Mouse (Mus musculus): ENCODE results near the gene Asic3. TPM values are rescaled to one million over a fixed set of nuclear protein-coding genes. Genes with fewer than 3 reads are reported as not detected.

The Asic3 gene
- polyA plus RNA-seq, 1 experiment, result 0.14 TPM

- 3% methylated on average over 34 of the region's 34 CpGs for WGBS
- Histone ChIP-seq H3K4me1 (ENCODE audit: control insufficient read depth, insufficient read depth, insufficient read length) (peaks cover 20% of the 10 kb centered on the region), H3K27me3 (ENCODE audit: control insufficient read depth, insufficient read depth, low read length) (no peaks in the 10 kb centered on the region), H3K27ac (ENCODE audit: insufficient read depth, low read length) (peak within 1 kb of the TSS; percentile 28; the same call in 1 of the 2 replicates), H3K4me3 (ENCODE audit: extremely low read depth, insufficient read depth, insufficient read length) (peak within 1 kb of the TSS; percentile 67), H3K36me3 (ENCODE audit: control insufficient read depth, insufficient read depth, low read length) (peaks cover 7% of the 10 kb centered on the region)
- DNase-seq (ENCODE audit: low read depth in 1 of 2, low spot score in 2 of 2), result peak; percentile 63 to 87
- TF ChIP-seq CTCF (IDR thresholded peaks at IDR 0.05; ENCODE audit: extremely low read depth, insufficient read depth, insufficient read length, insufficient replicate concordance), result no peak
- TF ChIP-seq POLR2A (IDR thresholded peaks at IDR 0.05; ENCODE audit: low read depth, low read length), result peak; percentile 20; the same call in 1 of the 2 replicates
Measured at GRCm38 (mm10) chr5:24447624-24448298, 34.6 kb downstream of the Asic3 start, which contains the start of gene Tmub1. Tmub1 (minus strand) TSS chr5:24447854.

- Histone ChIP-seq H3K27me3 (ENCODE audit: control insufficient read depth, insufficient read depth, low read length) (no peaks in the 10 kb centered on the region), H3K4me1 (ENCODE audit: control insufficient read depth, insufficient read depth, insufficient read length) (peaks cover 14% of the 10 kb centered on the region), H3K36me3 (ENCODE audit: control insufficient read depth, insufficient read depth, low read length) (no peaks in the 10 kb centered on the region), H3K4me3 (ENCODE audit: extremely low read depth, insufficient read depth, insufficient read length) (peak overlapping the region; percentile 75), H3K27ac (ENCODE audit: insufficient read depth, low read length) (peak overlapping the region; percentile 74)
- DNase-seq (ENCODE audit: low read depth in 1 of 2, low spot score in 2 of 2), result peak; percentile 71 to 75
- WGBS, result 5% methylated on average over 66 of the region's 66 CpGs
- TF ChIP-seq POLR2A (IDR thresholded peaks at IDR 0.05; ENCODE audit: low read depth, low read length) (peak; percentile 44), CTCF (IDR thresholded peaks at IDR 0.05; ENCODE audit: extremely low read depth, insufficient read depth, insufficient read length, insufficient replicate concordance) (no peak)
Measured at GRCm38 (mm10) chr5:24451264-24452029, 38.3 kb downstream of the Asic3 start.

- TF ChIP-seq POLR2A (IDR thresholded peaks at IDR 0.05; ENCODE audit: low read depth, low read length) (no peak), CTCF (IDR thresholded peaks at IDR 0.05; ENCODE audit: extremely low read depth, insufficient read depth, insufficient read length, insufficient replicate concordance) (no peak)
- Histone ChIP-seq H3K27ac (ENCODE audit: insufficient read depth, low read length) (peak within 1 kb of the TSS; percentile 74), H3K4me3 (ENCODE audit: extremely low read depth, insufficient read depth, insufficient read length) (peak within 1 kb of the TSS; percentile 75), H3K36me3 (ENCODE audit: control insufficient read depth, insufficient read depth, low read length) (no peaks in the 10 kb centered on the region), H3K27me3 (ENCODE audit: control insufficient read depth, insufficient read depth, low read length) (no peaks in the 10 kb centered on the region), H3K4me1 (ENCODE audit: control insufficient read depth, insufficient read depth, insufficient read length) (peaks cover 10% of the 10 kb centered on the region)
- under 1% methylated on average over 70 of the region's 85 CpGs for WGBS
- DNase-seq (ENCODE audit: low read depth in 1 of 2, low spot score in 2 of 2), result no peak
Measured at GRCm38 (mm10) chr5:24452030-24452690, 39.0 kb downstream of the Asic3 start, which contains the start of gene Agap3. Agap3 (plus strand) TSS chr5:24452177.

GRCm38 (mm10) chr5:24452691-24453233 is 39.6 kb downstream of the Asic3 start:
- peaks cover 10% of the 10 kb centered on the region for H3K4me1 ChIP-seq (ENCODE audit: control insufficient read depth, insufficient read depth, insufficient read length)
- peak overlapping the region; percentile 75 for H3K4me3 ChIP-seq (ENCODE audit: extremely low read depth, insufficient read depth, insufficient read length)
- H3K27me3 ChIP-seq (ENCODE audit: control insufficient read depth, insufficient read depth, low read length), result no peaks in the 10 kb centered on the region
- no peaks in the 10 kb centered on the region for H3K36me3 ChIP-seq (ENCODE audit: control insufficient read depth, insufficient read depth, low read length)
- TF ChIP-seq CTCF (IDR thresholded peaks at IDR 0.05; ENCODE audit: extremely low read depth, insufficient read depth, insufficient read length, insufficient replicate concordance), result no peak
- TF ChIP-seq POLR2A (IDR thresholded peaks at IDR 0.05; ENCODE audit: low read depth, low read length), result no peak
- peak overlapping the region; percentile 40; the same call in 1 of the 2 replicates for H3K27ac ChIP-seq (ENCODE audit: insufficient read depth, low read length)
- 3% methylated on average over 29 of the region's 29 CpGs for WGBS
- no peak for DNase-seq (ENCODE audit: low read depth in 1 of 2, low spot score in 2 of 2)

GRCm38 (mm10) chr5:24453283-24453984 is 40.2 kb downstream of the Asic3 start:
- peak overlapping the region; percentile 75; the same call in 1 of the 2 replicates for H3K4me3 ChIP-seq (ENCODE audit: extremely low read depth, insufficient read depth, insufficient read length)
- no peak overlapping the region for H3K27ac ChIP-seq (ENCODE audit: insufficient read depth, low read length)
- H3K4me1 ChIP-seq (ENCODE audit: control insufficient read depth, insufficient read depth, insufficient read length), result peaks cover 8% of the 10 kb centered on the region
- WGBS, result 61% methylated on average over 5 of the region's 5 CpGs
- DNase-seq (ENCODE audit: low read depth in 1 of 2, low spot score in 2 of 2), result no peak
- H3K27me3 ChIP-seq (ENCODE audit: control insufficient read depth, insufficient read depth, low read length), result no peaks in the 10 kb centered on the region
- no peaks in the 10 kb centered on the region for H3K36me3 ChIP-seq (ENCODE audit: control insufficient read depth, insufficient read depth, low read length)
- TF ChIP-seq POLR2A (IDR thresholded peaks at IDR 0.05; ENCODE audit: low read depth, low read length) (no peak), CTCF (IDR thresholded peaks at IDR 0.05; ENCODE audit: extremely low read depth, insufficient read depth, insufficient read length, insufficient replicate concordance) (no peak)

- peaks cover 8% of the 10 kb centered on the region for H3K4me1 ChIP-seq (ENCODE audit: control insufficient read depth, insufficient read depth, insufficient read length)
Measured at GRCm38 (mm10) chr5:24453985-24454303, 40.8 kb downstream of the Asic3 start.

More at GRCm38 (mm10) chr5:24453985-24454303, 40.8 kb downstream of the Asic3 start:
- 51% methylated on average over 2 of the region's 2 CpGs for WGBS
- Histone ChIP-seq H3K27ac (ENCODE audit: insufficient read depth, low read length) (no peak overlapping the region), H3K27me3 (ENCODE audit: control insufficient read depth, insufficient read depth, low read length) (no peaks in the 10 kb centered on the region), H3K4me3 (ENCODE audit: extremely low read depth, insufficient read depth, insufficient read length) (no peak overlapping the region), H3K36me3 (ENCODE audit: control insufficient read depth, insufficient read depth, low read length) (no peaks in the 10 kb centered on the region)
- TF ChIP-seq POLR2A (IDR thresholded peaks at IDR 0.05; ENCODE audit: low read depth, low read length) (no peak), CTCF (IDR thresholded peaks at IDR 0.05; ENCODE audit: extremely low read depth, insufficient read depth, insufficient read length, insufficient replicate concordance) (no peak)
- no peak for DNase-seq (ENCODE audit: low read depth in 1 of 2, low spot score in 2 of 2)

All from spleen, adult 2 months (tissue).